Mouse (Mus musculus): ENCODE measurements around the gene Utp3. TPM values are rescaled to one million over a fixed set of nuclear protein-coding genes. Genes with fewer than 3 reads are reported as not detected.

Gene Utp3
- total RNA-seq, 2 experiments from 2014 or later: 24.2 to 27.1 TPM

Other genes starting within 250 kb of the Utp3 start
- not detected for gene Prol1, start 237.2 kb upstream of the Utp3 start, total RNA-seq (2021)
- under 1 TPM; 0.23 to 0.79 TPM for gene Amtn, start 178.4 kb upstream of the Utp3 start, total RNA-seq (2021)
- not detected for gene Ambn, start 98.5 kb upstream of the Utp3 start, total RNA-seq (2021)
- gene Enam, start 66.5 kb upstream of the Utp3 start, total RNA-seq (2021): not detected
- gene Jchain, start 26.6 kb upstream of the Utp3 start, total RNA-seq (2021): under 1 TPM in 1 of 2 experiments, not detected in 1; 0.23 TPM
- 10 to 100 TPM in 1 of 2 experiments, 1 to 10 TPM in 1; 8.9 to 13.2 TPM for gene Rufy3, start 10.6 kb downstream of the Utp3 start, total RNA-seq (2021)
- 100 to 1,000 TPM; 111 to 113 TPM for gene Grsf1, start 121.7 kb downstream of the Utp3 start, total RNA-seq (2021)
- 10 to 100 TPM; 32.1 to 33.3 TPM for gene Mob1b, start 166.4 kb downstream of the Utp3 start, total RNA-seq (2021)
- gene Dck, start 210.5 kb downstream of the Utp3 start, total RNA-seq (2021): 1 to 10 TPM; 4.5 to 5.9 TPM

All from gastrocnemius, postnatal 10 days (tissue).